Mouse (Mus musculus) heart, postnatal 36 days (tissue): ENCODE measurements around the gene Supt3. TPM values are rescaled to one million over a fixed set of nuclear protein-coding genes. Genes with fewer than 3 reads are reported as not detected.

Experiments used
- DNase-seq, 2 experiments: peaks; one replicate each; pipeline ENCODE4 v3.0.0; 2021 to 2022
- intact Hi-C: fragments of 180-260 bp; cut with DNase I; formaldehyde crosslinking; loops from one replicate; pipeline ENCODE4 v1.15.1; 2025
- total RNA-seq, 2 experiments: library from RNA; stranded (reverse); gene quantifications; 2 replicates each; pipeline ENCODE4 v1.2.3; 2021

Supt3 gene
- total RNA-seq, 2 experiments from 2014 or later, result 14.4 to 15.6 TPM

GRCm38 (mm10) chr17:44945333-44945732 lies 168.4 kb downstream of the Supt3 start:
- no peak for DNase-seq
- intact Hi-C loops, result loop anchor here (10.0 kb wide), 1 partner anchor 491 kb away; no protein-coding TSS in a partner anchor

GRCm38 (mm10) chr17:44948321-44948720 lies 171.4 kb downstream of the Supt3 start:
- intact Hi-C loops, result loop anchor here (10.0 kb wide), 1 partner anchor 494 kb away; no protein-coding TSS in a partner anchor
- DNase-seq, result no peak

GRCm38 (mm10) chr17:44956671-44957070 lies 179.7 kb downstream of the Supt3 start:
- intact Hi-C loops, result no loop called here
- no peak for DNase-seq

GRCm38 (mm10) chr17:44963051-44963798 lies 186.3 kb downstream of the Supt3 start:
- no peak for DNase-seq
- intact Hi-C loops, result no loop called here

GRCm38 (mm10) chr17:44967186-44967585 lies 190.2 kb downstream of the Supt3 start:
- no peak for DNase-seq
- intact Hi-C loops, result no loop called here

GRCm38 (mm10) chr17:44970255-44970654 lies 193.3 kb downstream of the Supt3 start:
- no peak for DNase-seq
- intact Hi-C loops, result no loop called here

GRCm38 (mm10) chr17:44973489-44973888 lies 196.5 kb downstream of the Supt3 start:
- intact Hi-C loops, result no loop called here
- DNase-seq, result no peak

GRCm38 (mm10) chr17:44977690-44978089 lies 200.7 kb downstream of the Supt3 start:
- DNase-seq, result no peak
- intact Hi-C loops, result no loop called here

GRCm38 (mm10) chr17:44987964-44988363 lies 211.0 kb downstream of the Supt3 start:
- no peak for DNase-seq
- intact Hi-C loops, result no loop called here

GRCm38 (mm10) chr17:45003311-45003710 lies 226.4 kb downstream of the Supt3 start:
- no peak for DNase-seq
- intact Hi-C loops, result no loop called here

- no peak for DNase-seq
- intact Hi-C loops, result no loop called here
Measured at GRCm38 (mm10) chr17:45004477-45005170, 227.7 kb downstream of the Supt3 start.

GRCm38 (mm10) chr17:45007461-45007860 lies 230.5 kb downstream of the Supt3 start:
- intact Hi-C loops, result no loop called here
- no peak for DNase-seq

GRCm38 (mm10) chr17:45008663-45009062 lies 231.7 kb downstream of the Supt3 start:
- no peak for DNase-seq
- intact Hi-C loops, result no loop called here

GRCm38 (mm10) chr17:45010409-45010808 lies 233.5 kb downstream of the Supt3 start:
- intact Hi-C loops, result no loop called here
- DNase-seq, result no peak

- intact Hi-C loops, result no loop called here
- DNase-seq, result no peak
Measured at GRCm38 (mm10) chr17:45016746-45017145, 239.8 kb downstream of the Supt3 start.

GRCm38 (mm10) chr17:45020155-45020930 lies 243.4 kb downstream of the Supt3 start:
- peak in 1 of 2 experiments; percentile 11 for DNase-seq
- intact Hi-C loops, result no loop called here

GRCm38 (mm10) chr17:45028441-45028840 lies 251.5 kb downstream of the Supt3 start:
- DNase-seq, result no peak
- intact Hi-C loops, result no loop called here

- intact Hi-C loops, result no loop called here
- DNase-seq, result no peak
Measured at GRCm38 (mm10) chr17:45029106-45029505, 252.2 kb downstream of the Supt3 start.

- DNase-seq, result no peak
- intact Hi-C loops, result no loop called here
Measured at GRCm38 (mm10) chr17:45032209-45032608, 255.3 kb downstream of the Supt3 start.

GRCm38 (mm10) chr17:45033617-45034016 lies 256.7 kb downstream of the Supt3 start:
- intact Hi-C loops, result no loop called here
- DNase-seq, result no peak

- intact Hi-C loops, result no loop called here
- no peak for DNase-seq
Measured at GRCm38 (mm10) chr17:45041084-45041483, 264.1 kb downstream of the Supt3 start.
